Mouse (Mus musculus) liver, postnatal 0 days (tissue): ENCODE measurements around the gene Olfr535.

Experiments
- CTCF ChIP-seq: sonication (generic); IDR thresholded peaks from 2 replicates; pipeline ENCODE4 v1.5.1; 2016; ENCODE audit warnings: antibody characterized with exemption, low read depth
- EP300 ChIP-seq: IDR thresholded peaks from 2 replicates; pipeline ENCODE4 v1.6.1; 2016; ENCODE audit warnings: antibody characterized with exemption, low read depth, mild to moderate bottlenecking

- TF ChIP-seq CTCF (no peak), EP300 (no peak)
These were observed 5.0 kb downstream of the Olfr535 start for GRCm38 (mm10) chr7:140488981-140489380.
